8 mouse cellular contexts compared by ENCODE assay signal in genomic region chr9:21989230-21990110, GRCm38 (mm10). TPM values are rescaled to one million over a fixed set of nuclear protein-coding genes. Genes with fewer than 3 reads are reported as not detected.
DNase-seq lines count a peak whose midpoint lies in the region; ATAC-seq and TF ChIP-seq lines count a peak whose summit lies in the region.

Rgl3 (minus strand) TSS chr9:21989446.

- no peak; the same call in 1 of the 2 replicates for ATAC-seq in embryonic facial prominence, embryonic 14.5 days (ENCODE audit: low read depth)
- ATAC-seq in heart, embryonic 16.5 days (replicated peaks; ENCODE audit: extremely low read depth, insufficient read depth, low FRiP score), result peak; percentile 67

- H3K36me3 ChIP-seq in thymus, adult 2 months (ENCODE audit: control insufficient read depth, insufficient read depth, low read length), result no peaks in the 10 kb centered on the region
- H3K36me3 ChIP-seq in embryonic facial prominence, embryonic 14.5 days (ENCODE audit: control insufficient read depth, insufficient read depth, low read length), result no peaks in the 10 kb centered on the region
- H3K36me3 ChIP-seq in heart, embryonic 16.5 days (ENCODE audit: control insufficient read depth, insufficient read depth), result no peaks in the 10 kb centered on the region

- TF ChIP-seq POLR2A in thymus, adult 2 months (IDR thresholded peaks at IDR 0.05; ENCODE audit: control insufficient read depth, extremely low read depth, insufficient read depth, low read length, poor library complexity), result no peak

- peaks cover 15% of the 10 kb centered on the region; the same call in 1 of the 2 replicates for H3K4me1 ChIP-seq in thymus, adult 2 months (replicated peaks; ENCODE audit: control insufficient read depth, insufficient read depth, low read length)
- H3K4me1 ChIP-seq in embryonic facial prominence, embryonic 14.5 days (ENCODE audit: control insufficient read depth, insufficient read depth, low read length), result 0 out of 2 replicates have a peak, but pooled peaks cover 14% of the 10 kb centered on the region
- H3K4me1 ChIP-seq in heart, embryonic 16.5 days (ENCODE audit: control insufficient read depth, insufficient read depth, low read length), result peaks cover 13% of the 10 kb centered on the region

- TF ChIP-seq CTCF in thymus, adult 2 months (IDR thresholded peaks at IDR 0.05; ENCODE audit: borderline replicate concordance, control insufficient read depth, extremely low read depth, insufficient read depth, low read length, poor library complexity), result no peak

- H3K27ac ChIP-seq in thymus, adult 2 months (ENCODE audit: control insufficient read depth, insufficient read depth, low read length), result no peak within 1 kb of the TSS
- no peak within 1 kb of the TSS for H3K27ac ChIP-seq in embryonic facial prominence, embryonic 14.5 days (replicated peaks; ENCODE audit: low read depth, low read length)
- H3K27ac ChIP-seq in heart, embryonic 16.5 days (ENCODE audit: low read length), result no peak within 1 kb of the TSS

- H3K9ac ChIP-seq in embryonic facial prominence, embryonic 14.5 days (ENCODE audit: low read depth, low read length), result peak within 1 kb of the TSS; percentile 52
- peak within 1 kb of the TSS; percentile 64 for H3K9ac ChIP-seq in heart, embryonic 16.5 days (ENCODE audit: low read length)

- H3K9me3 ChIP-seq in embryonic facial prominence, embryonic 14.5 days (ENCODE audit: control insufficient read depth, low read length), result no peaks in the 10 kb centered on the region
- H3K9me3 ChIP-seq in heart, embryonic 16.5 days (replicated peaks; ENCODE audit: control insufficient read depth, low read length), result no peaks in the 10 kb centered on the region

- H3K4me2 ChIP-seq in embryonic facial prominence, embryonic 14.5 days (ENCODE audit: low read depth, low read length), result peak within 1 kb of the TSS; percentile 56
- peak within 1 kb of the TSS; percentile 75 for H3K4me2 ChIP-seq in heart, embryonic 16.5 days (ENCODE audit: low read depth, low read length)

- peaks cover 21% of the 10 kb centered on the region for H3K27me3 ChIP-seq in thymus, adult 2 months (ENCODE audit: control insufficient read depth, insufficient read depth, low read length)
- peaks cover 78% of the 10 kb centered on the region for H3K27me3 ChIP-seq in embryonic facial prominence, embryonic 14.5 days (replicated peaks; ENCODE audit: control insufficient read depth, insufficient read depth, low read length)
- peaks cover 73% of the 10 kb centered on the region for H3K27me3 ChIP-seq in heart, embryonic 16.5 days (ENCODE audit: control insufficient read depth, insufficient read depth, low read length)

- no peak within 1 kb of the TSS for H3K4me3 ChIP-seq in thymus, adult 2 months (ENCODE audit: control insufficient read depth, insufficient read depth, low read length)
- peak within 1 kb of the TSS; percentile 39 for H3K4me3 ChIP-seq in embryonic facial prominence, embryonic 14.5 days (ENCODE audit: low read depth, low read length)
- peak within 1 kb of the TSS; percentile 56 for H3K4me3 ChIP-seq in heart, embryonic 16.5 days (ENCODE audit: low read length)

- 5% methylated on average over 42 of the region's 42 CpGs for WGBS in thymus, adult 2 months
- WGBS in embryonic facial prominence, embryonic 14.5 days, result 1% methylated on average over 36 of the region's 42 CpGs
- WGBS in heart, embryonic 16.5 days, result 2% methylated on average over 42 of the region's 42 CpGs

- DNase-seq in thymus, postnatal 25 days, result peak; percentile 18
- DNase-seq in thymus, adult 2 months, result no peak
- DNase-seq in embryonic facial prominence, embryonic 14.5 days (ENCODE audit: low spot score), result peak; percentile 7
- peak; percentile 87 to 93 for DNase-seq in kidney, postnatal 25 days
- DNase-seq in mesoderm, embryonic 11.5 days (ENCODE audit: low read depth, low spot score), result peak; percentile 24
- peak; percentile 70 for DNase-seq in urinary bladder, postnatal 14 days (ENCODE audit: low spot score)
- no peak for DNase-seq in left cerebral cortex, adult 11 months (ENCODE audit: low spot score)

RNA-seq across cellular contexts. Expression of gene Rgl3, which starts in this region (rescaled TPM):
- polyA plus RNA-seq in thymus, adult 2 months (2012; rRNA removed), result 7.8 and 9.5 TPM in 2 replicates
- polyA plus RNA-seq in embryonic facial prominence, embryonic 14.5 days (2014; fragmentation: Nextera tagmentation; extraction: Ambion mirVana), result 1.3 and 1.7 TPM in 2 replicates
- polyA plus RNA-seq in heart, embryonic 16.5 days (2015; fragmentation: Nextera tagmentation; extraction: Ambion mirVana), result 2.6 and 3.0 TPM in 2 replicates

Comparison
In these comparisons a context has a peak if more than half of its experiments do, and no peak if none do; other contexts are left out.
1. DNase-seq: peak in thymus, postnatal 25 days (single experiment), embryonic facial prominence, embryonic 14.5 days (single experiment), kidney, postnatal 25 days (2 of 2), mesoderm, embryonic 11.5 days (single experiment) and urinary bladder, postnatal 14 days (single experiment); none in thymus, adult 2 months (single experiment) and left cerebral cortex, adult 11 months (single experiment).